Mouse (Mus musculus) megakaryocyte, adult 5-6 weeks (primary cell): Measurements from ENCODE around the gene Cirbp. TPM values are rescaled to one million over a fixed set of nuclear protein-coding genes. Genes with fewer than 3 reads are reported as not detected.

Experiments
- ATAC-seq: 2 replicates; pipeline ENCODE4 v1.8.0; 2016; ENCODE audit warnings: mild to moderate bottlenecking, inconsistent platforms; ENCODE audit not compliant: poor library complexity, severe bottlenecking
- total RNA-seq, 2 experiments: library from RNA; stranded (forward) in 1 of 2; stranded (reverse) in 1 of 2; fragments of 153-499, 151-499 nt in 1 of 2; fragments of 221-1000, 200-1000 nt in 1 of 2; gene quantifications; 2 replicates each; pipeline versions ENCODE4 v1.2.3 to v1.2.4; 2015 to 2017

Cirbp gene
- total RNA-seq, 2 experiments from 2014 or later: 13.8 to 32.1 TPM

- ATAC-seq: no peak
Observed at GRCm38 (mm10) chr10:80137626-80138552, 27.9 kb upstream of the Cirbp start.

GRCm38 (mm10) chr10:80138553-80139438 is 27.0 kb upstream of the Cirbp start, which contains the start of gene Atp5d:
TSS of gene Atp5d (plus strand) at chr10:80138632.
- ATAC-seq: no peak

DNA sequence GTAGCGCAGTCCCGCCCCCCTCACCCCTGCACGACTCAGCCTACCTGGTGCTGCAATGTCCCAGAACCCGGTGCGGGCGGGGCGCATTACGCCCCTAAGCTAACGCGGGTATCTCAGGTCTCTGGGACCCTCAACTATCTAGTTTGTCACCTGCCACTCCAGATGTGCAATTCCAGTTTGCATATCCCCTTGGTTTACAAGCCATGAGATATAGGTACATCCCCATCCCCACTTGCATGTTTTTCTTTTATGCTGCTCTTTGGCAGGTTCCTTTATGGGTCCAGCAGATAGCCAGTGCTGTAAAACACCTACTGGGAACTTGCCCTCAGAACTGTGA is 26.4 kb upstream of the Cirbp start:
- no peak for ATAC-seq

GRCm38 (mm10) chr10:80139975-80140665 is 25.7 kb upstream of the Cirbp start:
- ATAC-seq: no peak

GRCm38 (mm10) chr10:80140666-80141035 is 25.1 kb upstream of the Cirbp start, which contains the start of gene Cbarp:
TSS of gene Cbarp (minus strand) at chr10:80140835.
- no peak for ATAC-seq

DNA sequence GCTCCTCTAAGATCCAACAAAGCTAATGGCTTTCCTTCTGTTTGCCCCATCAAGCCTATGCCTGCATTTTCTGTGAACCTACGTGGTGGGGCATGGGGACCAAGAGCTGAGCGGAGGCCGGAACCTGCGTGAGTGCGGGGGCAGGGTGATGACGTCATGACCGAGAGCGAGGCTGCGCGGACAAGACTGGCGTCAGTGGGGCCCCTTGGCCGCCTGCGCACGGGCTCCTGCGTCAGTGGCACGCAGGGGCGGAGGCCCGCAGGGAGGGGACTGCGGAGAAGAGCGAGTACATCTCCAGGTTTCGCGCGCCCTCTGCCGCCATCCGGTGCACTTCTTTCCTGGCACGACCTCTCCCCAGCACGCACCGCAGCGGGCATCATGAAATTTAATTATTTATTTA is 24.5 kb upstream of the Cirbp start:
- ATAC-seq: peak; percentile 83

GRCm38 (mm10) chr10:80141786-80142529 is 23.8 kb upstream of the Cirbp start:
- ATAC-seq: peak; percentile 74

- no peak for ATAC-seq
Observed at GRCm38 (mm10) chr10:80142530-80142925, 23.3 kb upstream of the Cirbp start.

- ATAC-seq: no peak
Observed at GRCm38 (mm10) chr10:80143664-80144063, 22.1 kb upstream of the Cirbp start.

GRCm38 (mm10) chr10:80144159-80144558 is 21.6 kb upstream of the Cirbp start:
- ATAC-seq: no peak

DNA sequence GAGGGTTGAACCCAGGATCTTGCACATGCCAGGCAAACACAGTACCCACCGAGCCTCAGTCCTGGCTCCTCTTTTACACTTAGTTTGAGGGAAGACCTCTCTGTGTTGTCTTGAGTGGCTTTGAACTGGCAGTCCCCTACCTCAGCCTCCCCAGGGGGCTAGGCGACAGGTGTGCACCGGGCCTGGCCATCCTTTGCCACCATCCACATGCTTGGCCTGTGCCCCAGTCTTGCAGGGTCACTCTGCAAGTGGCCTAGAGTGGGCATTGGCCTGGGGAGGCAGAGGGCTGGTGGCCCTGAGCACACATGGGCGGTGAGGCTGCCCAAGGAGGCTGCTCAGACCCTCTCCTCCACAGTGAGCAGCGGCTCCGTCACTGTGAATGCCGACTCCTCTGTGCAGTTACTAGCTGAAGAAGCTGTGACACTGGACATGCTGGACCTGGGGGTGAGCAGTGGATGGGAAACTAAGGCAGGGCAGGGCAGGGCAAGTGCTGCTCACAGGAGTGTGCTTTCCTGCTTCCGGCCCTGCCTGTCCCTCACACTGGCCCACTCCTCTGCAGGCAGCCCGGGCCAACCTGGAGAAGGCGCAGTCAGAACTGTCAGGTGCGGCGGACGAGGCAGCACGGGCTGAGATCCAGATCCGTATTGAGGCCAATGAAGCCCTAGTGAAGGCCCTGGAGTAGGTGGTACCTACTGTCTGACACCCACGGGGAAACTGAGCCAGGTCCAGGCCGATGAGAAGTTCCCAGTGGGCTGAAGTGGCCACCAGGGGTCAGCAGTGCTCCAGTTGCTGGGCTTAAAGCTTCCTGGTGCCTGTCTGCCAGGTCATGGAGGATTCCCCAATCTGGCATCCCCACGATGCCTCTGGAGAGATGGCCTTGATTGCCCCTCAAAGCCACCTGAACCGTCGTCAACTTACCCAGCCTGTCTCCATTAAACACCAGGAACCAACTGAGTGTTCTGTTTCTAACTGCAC is 20.6 kb upstream of the Cirbp start:
- ATAC-seq: no peak

DNA sequence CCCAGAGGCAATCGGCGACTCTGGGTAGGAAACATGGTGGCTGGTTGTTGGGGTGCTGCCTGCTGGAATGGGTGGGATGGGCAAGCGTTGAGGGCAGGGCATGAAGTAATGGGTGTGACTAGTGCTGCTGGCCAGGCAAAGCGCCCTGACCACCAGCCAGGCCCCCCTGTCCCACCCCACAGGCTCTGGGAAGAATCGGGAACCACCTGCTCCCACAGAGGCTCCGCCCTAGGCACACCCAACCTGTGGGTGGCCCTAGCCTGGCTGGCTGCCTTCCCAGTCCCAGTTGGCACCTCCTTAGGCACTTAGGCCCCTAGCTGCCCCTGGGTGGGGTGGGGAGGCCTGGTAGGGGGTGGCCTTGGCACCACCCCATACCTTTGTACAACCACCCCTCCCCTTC is 19.9 kb upstream of the Cirbp start:
- ATAC-seq: no peak

DNA sequence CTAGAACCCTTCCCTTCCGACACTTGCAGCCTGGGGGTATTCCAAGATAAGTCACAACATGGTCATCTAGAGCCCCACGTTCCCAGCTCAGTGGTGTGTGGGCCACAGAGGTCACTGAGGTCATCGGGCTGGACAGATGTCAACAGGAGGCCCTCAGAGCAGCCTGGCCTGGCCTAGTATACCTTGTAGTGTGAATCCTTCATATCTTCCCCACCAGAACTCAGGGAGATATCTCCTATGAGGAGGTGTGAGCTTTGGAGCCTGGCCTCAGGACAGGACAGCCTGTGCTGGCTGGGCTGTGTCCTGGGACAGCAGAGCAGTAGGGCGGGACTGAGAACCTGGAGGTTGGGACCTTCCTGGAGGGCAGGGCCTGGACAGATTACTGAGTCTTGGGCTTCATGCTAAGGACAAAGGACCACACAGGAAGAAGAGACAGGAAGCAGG is 19.2 kb upstream of the Cirbp start:
- no peak for ATAC-seq

- ATAC-seq: no peak
Observed at GRCm38 (mm10) chr10:80147146-80147718, 18.6 kb upstream of the Cirbp start.

DNA sequence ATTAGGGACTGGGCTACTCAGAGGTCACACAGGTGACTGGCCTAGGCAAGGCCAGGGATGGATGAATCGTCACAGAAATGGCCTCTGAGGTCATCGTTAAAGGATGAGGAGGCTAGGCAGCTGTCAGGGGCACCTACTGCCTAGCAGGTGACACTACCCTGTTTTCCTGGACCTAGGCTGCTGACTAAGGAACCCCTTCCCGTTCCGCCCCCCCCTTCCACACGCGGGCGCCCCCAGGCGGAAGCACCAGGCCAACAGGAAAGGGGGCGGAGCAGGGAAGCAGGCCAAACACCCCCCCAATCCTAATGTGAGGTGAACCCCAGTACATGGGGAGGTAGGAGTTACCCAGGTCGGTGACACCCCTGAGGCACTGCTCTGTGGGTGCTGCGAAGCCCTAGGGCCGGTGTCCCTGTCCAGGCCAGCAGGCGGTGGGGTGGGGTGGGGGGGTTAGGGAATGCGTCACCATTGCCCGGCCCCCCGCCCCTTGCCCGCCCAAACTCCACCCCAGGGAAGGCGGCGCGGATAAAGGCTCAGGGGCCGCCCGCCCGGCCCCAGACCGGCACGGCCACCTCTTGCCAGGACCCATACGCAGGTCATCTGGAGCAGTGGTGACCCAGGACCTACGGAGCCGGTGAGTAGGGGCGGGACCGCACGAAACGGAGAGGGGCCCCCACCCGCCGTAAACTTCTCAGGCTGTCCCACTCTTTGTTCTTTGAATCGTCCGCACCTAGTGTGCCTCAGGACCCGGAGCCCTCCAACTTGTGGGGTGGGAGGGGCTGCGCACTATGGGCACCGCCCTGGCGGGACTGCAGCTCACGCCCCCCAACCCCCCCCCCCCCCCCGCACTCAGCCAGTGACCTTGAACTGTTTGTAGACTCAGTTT is 17.8 kb upstream of the Cirbp start, which contains the start of gene Midn:
Midn (plus strand) TSS at position 554 of the 883 bp plus-strand sequence.
- ATAC-seq: peak; percentile 33

GRCm38 (mm10) chr10:80148610-80149290 is 17.0 kb upstream of the Cirbp start:
- ATAC-seq: peak; percentile 30
